Mouse (Mus musculus): ENCODE data around the gene Lama1.

DNA sequence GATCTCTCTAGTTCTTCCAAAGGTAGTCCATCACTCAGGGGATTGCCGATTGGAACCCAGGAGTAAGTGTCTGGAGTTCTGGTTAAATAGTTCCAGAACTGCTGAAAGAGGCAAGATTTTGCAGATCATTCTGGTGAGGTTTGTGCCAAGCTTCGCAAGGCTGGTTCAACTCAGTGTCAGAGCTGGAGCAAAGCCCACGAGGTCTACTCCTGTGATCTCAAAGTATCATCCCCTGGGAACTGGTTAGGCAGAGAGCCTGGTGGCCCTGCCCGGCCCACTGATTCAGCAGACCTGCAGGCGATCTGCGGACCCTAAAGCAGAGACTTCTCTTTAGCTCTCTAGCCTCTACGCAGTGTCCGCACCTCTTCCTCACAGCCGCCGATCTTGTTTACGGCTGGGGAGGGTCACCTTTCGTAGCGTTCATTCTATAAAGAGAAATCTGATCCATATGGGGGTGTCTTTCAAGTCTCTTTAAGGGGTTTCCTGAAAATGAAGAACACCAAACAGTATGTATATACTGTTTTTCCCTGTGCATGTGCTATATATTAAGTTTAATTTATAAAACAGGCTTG lies 10.8 kb downstream of the Lama1 start:
- no peak for TF ChIP-seq USF1 (IDR thresholded peaks at IDR 0.05; ENCODE audit: low read depth)
- no peak for TF ChIP-seq CTCF (IDR thresholded peaks at IDR 0.05; ENCODE audit: control insufficient read depth, insufficient read depth, insufficient read length)

All from C2C12 (cell line).